Mouse (Mus musculus): ENCODE results near the gene Irak2. TPM values are rescaled to one million over a fixed set of nuclear protein-coding genes. Genes with fewer than 3 reads are reported as not detected.

Irak2 gene
- polyA plus RNA-seq, 1 experiment from 2014 or later: 4.4 TPM

- peaks cover 50% of the 10 kb centered on the region for H3K36me3 ChIP-seq (ENCODE audit: insufficient read depth, low read length)
These were observed 76.0 kb downstream of the Irak2 start for GRCm38 (mm10) chr6:113714276-113714675.

GRCm38 (mm10) chr6:113714797-113715196 is 76.5 kb downstream of the Irak2 start:
- no peak for ATAC-seq (ENCODE audit: low FRiP score, low TSS enrichment)
- Histone ChIP-seq H3K4me2 (replicated peaks; ENCODE audit: low read depth, low read length) (no peak overlapping the region), H3K9ac (replicated peaks; ENCODE audit: low read length) (no peak overlapping the region), H3K9me3 (ENCODE audit: low read length) (no peaks in the 10 kb centered on the region), H3K27me3 (ENCODE audit: insufficient read depth, low read length) (no peaks in the 10 kb centered on the region), H3K36me3 (ENCODE audit: insufficient read depth, low read length) (peaks cover 50% of the 10 kb centered on the region), H3K4me3 (ENCODE audit: low read length) (no peak overlapping the region), H3K4me1 (ENCODE audit: insufficient read depth, low read length) (no peaks in the 10 kb centered on the region), H3K27ac (ENCODE audit: low read length) (no peak overlapping the region)
- 62% methylated on average over 1 of the region's 1 CpGs for WGBS

More at GRCm38 (mm10) chr6:113714276-113714675, 76.0 kb downstream of the Irak2 start:
- Histone ChIP-seq H3K4me2 (replicated peaks; ENCODE audit: low read depth, low read length) (no peak overlapping the region), H3K27ac (ENCODE audit: low read length) (no peak overlapping the region), H3K9ac (replicated peaks; ENCODE audit: low read length) (no peak overlapping the region), H3K9me3 (ENCODE audit: low read length) (no peaks in the 10 kb centered on the region), H3K4me1 (ENCODE audit: insufficient read depth, low read length) (no peaks in the 10 kb centered on the region), H3K4me3 (ENCODE audit: low read length) (no peak overlapping the region), H3K27me3 (ENCODE audit: insufficient read depth, low read length) (no peaks in the 10 kb centered on the region)
- no peak for ATAC-seq (ENCODE audit: low FRiP score, low TSS enrichment)
- 93% methylated on average over 2 of the region's 2 CpGs for WGBS

GRCm38 (mm10) chr6:113717541-113717940 is 79.3 kb downstream of the Irak2 start:
- H3K4me3 ChIP-seq (ENCODE audit: low read length): no peak overlapping the region
- no peaks in the 10 kb centered on the region for H3K9me3 ChIP-seq (ENCODE audit: low read length)
- 87% methylated on average over 3 of the region's 3 CpGs for WGBS
- peaks cover 42% of the 10 kb centered on the region for H3K36me3 ChIP-seq (ENCODE audit: insufficient read depth, low read length)
- no peak overlapping the region for H3K9ac ChIP-seq (replicated peaks; ENCODE audit: low read length)
- H3K27ac ChIP-seq (ENCODE audit: low read length): no peak overlapping the region
- ATAC-seq (ENCODE audit: low FRiP score, low TSS enrichment): no peak
- H3K4me1 ChIP-seq (ENCODE audit: insufficient read depth, low read length): no peaks in the 10 kb centered on the region
- H3K27me3 ChIP-seq (ENCODE audit: insufficient read depth, low read length): no peaks in the 10 kb centered on the region
- H3K4me2 ChIP-seq (replicated peaks; ENCODE audit: low read depth, low read length): no peak overlapping the region

- peaks cover 32% of the 10 kb centered on the region for H3K36me3 ChIP-seq (ENCODE audit: insufficient read depth, low read length)
- H3K27me3 ChIP-seq (ENCODE audit: insufficient read depth, low read length): no peaks in the 10 kb centered on the region
- H3K27ac ChIP-seq (ENCODE audit: low read length): no peak within 1 kb of the TSS
- WGBS: 87% methylated on average over 3 of the region's 3 CpGs
- ATAC-seq (ENCODE audit: low FRiP score, low TSS enrichment): no peak
- H3K9me3 ChIP-seq (ENCODE audit: low read length): no peaks in the 10 kb centered on the region
- H3K4me2 ChIP-seq (replicated peaks; ENCODE audit: low read depth, low read length): no peak within 1 kb of the TSS
- H3K4me1 ChIP-seq (ENCODE audit: insufficient read depth, low read length): no peaks in the 10 kb centered on the region
- H3K4me3 ChIP-seq (ENCODE audit: low read length): no peak within 1 kb of the TSS
- H3K9ac ChIP-seq (replicated peaks; ENCODE audit: low read length): no peak within 1 kb of the TSS
These were observed 81.6 kb downstream of the Irak2 start, which contains the start of gene Ghrl for GRCm38 (mm10) chr6:113719878-113720277. Gene Ghrl (minus strand): TSS chr6:113719880.

- peaks cover 29% of the 10 kb centered on the region for H3K36me3 ChIP-seq (ENCODE audit: insufficient read depth, low read length)
- H3K9ac ChIP-seq (replicated peaks; ENCODE audit: low read length): no peak overlapping the region
- H3K4me2 ChIP-seq (replicated peaks; ENCODE audit: low read depth, low read length): no peak overlapping the region
- H3K4me3 ChIP-seq (ENCODE audit: low read length): no peak overlapping the region
- no peak overlapping the region for H3K27ac ChIP-seq (ENCODE audit: low read length)
- WGBS: 84% methylated on average over 4 of the region's 4 CpGs
- no peaks in the 10 kb centered on the region for H3K27me3 ChIP-seq (ENCODE audit: insufficient read depth, low read length)
- no peaks in the 10 kb centered on the region for H3K4me1 ChIP-seq (ENCODE audit: insufficient read depth, low read length)
- no peak for ATAC-seq (ENCODE audit: low FRiP score, low TSS enrichment)
- no peaks in the 10 kb centered on the region for H3K9me3 ChIP-seq (ENCODE audit: low read length)
These were observed 82.8 kb downstream of the Irak2 start for GRCm38 (mm10) chr6:113721061-113721460.

- Histone ChIP-seq H3K4me1 (ENCODE audit: insufficient read depth, low read length) (no peaks in the 10 kb centered on the region), H3K4me3 (ENCODE audit: low read length) (no peak overlapping the region), H3K27me3 (ENCODE audit: insufficient read depth, low read length) (no peaks in the 10 kb centered on the region), H3K27ac (ENCODE audit: low read length) (no peak overlapping the region), H3K9ac (replicated peaks; ENCODE audit: low read length) (no peak overlapping the region), H3K36me3 (ENCODE audit: insufficient read depth, low read length) (peaks cover 70% of the 10 kb centered on the region), H3K9me3 (ENCODE audit: low read length) (no peaks in the 10 kb centered on the region), H3K4me2 (replicated peaks; ENCODE audit: low read depth, low read length) (no peak overlapping the region)
- no peak for ATAC-seq (ENCODE audit: low FRiP score, low TSS enrichment)
- WGBS: 90% methylated on average over 7 of the region's 7 CpGs
These were observed 89.9 kb downstream of the Irak2 start for GRCm38 (mm10) chr6:113728181-113728580.

GRCm38 (mm10) chr6:113731296-113731695 is 93.0 kb downstream of the Irak2 start:
- Histone ChIP-seq H3K4me3 (ENCODE audit: low read length) (no peak overlapping the region), H3K36me3 (ENCODE audit: insufficient read depth, low read length) (peaks cover 82% of the 10 kb centered on the region), H3K27ac (ENCODE audit: low read length) (no peak overlapping the region), H3K4me2 (replicated peaks; ENCODE audit: low read depth, low read length) (no peak overlapping the region), H3K9ac (replicated peaks; ENCODE audit: low read length) (no peak overlapping the region), H3K4me1 (ENCODE audit: insufficient read depth, low read length) (no peaks in the 10 kb centered on the region), H3K27me3 (ENCODE audit: insufficient read depth, low read length) (no peaks in the 10 kb centered on the region), H3K9me3 (ENCODE audit: low read length) (no peaks in the 10 kb centered on the region)
- WGBS: 96% methylated on average over 3 of the region's 3 CpGs
- ATAC-seq (ENCODE audit: low FRiP score, low TSS enrichment): no peak

GRCm38 (mm10) chr6:113737318-113738046 is 99.2 kb downstream of the Irak2 start:
- Histone ChIP-seq H3K36me3 (ENCODE audit: insufficient read depth, low read length) (peaks cover 33% of the 10 kb centered on the region), H3K9ac (replicated peaks; ENCODE audit: low read length) (no peak overlapping the region), H3K9me3 (ENCODE audit: low read length) (no peaks in the 10 kb centered on the region), H3K4me1 (ENCODE audit: insufficient read depth, low read length) (peaks cover 9% of the 10 kb centered on the region), H3K4me2 (replicated peaks; ENCODE audit: low read depth, low read length) (no peak overlapping the region), H3K4me3 (ENCODE audit: low read length) (no peak overlapping the region), H3K27me3 (ENCODE audit: insufficient read depth, low read length) (no peaks in the 10 kb centered on the region), H3K27ac (ENCODE audit: low read length) (no peak overlapping the region)
- WGBS: 93% methylated on average over 9 of the region's 9 CpGs
- no peak for ATAC-seq (ENCODE audit: low FRiP score, low TSS enrichment)

GRCm38 (mm10) chr6:113740236-113741217 is 102.3 kb downstream of the Irak2 start, which contains the start of gene Sec13:
Gene Sec13 (minus strand): TSS chr6:113740743.
- ATAC-seq (ENCODE audit: low FRiP score, low TSS enrichment): peak; percentile 83
- H3K9me3 ChIP-seq (ENCODE audit: low read length): no peaks in the 10 kb centered on the region
- H3K36me3 ChIP-seq (ENCODE audit: insufficient read depth, low read length): peaks cover 11% of the 10 kb centered on the region
- H3K4me1 ChIP-seq (ENCODE audit: insufficient read depth, low read length): peaks cover 9% of the 10 kb centered on the region
- no peaks in the 10 kb centered on the region for H3K27me3 ChIP-seq (ENCODE audit: insufficient read depth, low read length)
- H3K27ac ChIP-seq (ENCODE audit: low read length): no peak within 1 kb of the TSS
- peak within 1 kb of the TSS; percentile 83 for H3K4me3 ChIP-seq (ENCODE audit: low read length)
- H3K9ac ChIP-seq (replicated peaks; ENCODE audit: low read length): peak within 1 kb of the TSS; percentile 75
- WGBS: 7% methylated on average over 41 of the region's 41 CpGs
- peak within 1 kb of the TSS; percentile 86 for H3K4me2 ChIP-seq (replicated peaks; ENCODE audit: low read depth, low read length)

Measured in kidney, embryonic 16.5 days (tissue).